ENCODE assay signal across 30 mouse cellular contexts in genomic region chr12:3338931-3339330, GRCm38 (mm10). TPM values are rescaled to one million over a fixed set of nuclear protein-coding genes. Genes with fewer than 3 reads are reported as not detected.
DNase-seq lines count a peak whose midpoint lies in the region; ATAC-seq and TF ChIP-seq lines count a peak whose summit lies in the region.
"Had no signal": no experiment of that assay in that cellular context is flagged by ENCODE, and none has a peak within 500 bp of the region (broad histone marks: within the 10 kb centered on the region; RNA-seq: fewer than 3 reads in every experiment).

No protein-coding gene starts in this region.

- H3K27ac ChIP-seq in bone marrow, adult 2 months (ENCODE audit: control insufficient read depth, insufficient read depth, low read depth, low read length, poor library complexity): peak overlapping the region; percentile 55; the same call in 1 of the 2 replicates
- H3K27ac ChIP-seq: embryonic facial prominence, embryonic 13.5 days; gastrocnemius, adult 2 months; hindbrain, embryonic 10.5 days; hindbrain, embryonic 15.5 days; intestine, embryonic 15.5 days; liver, embryonic 13.5 days; macrophage; midbrain, embryonic 13.5 days had no signal

- 68% methylated on average over 1 of the region's 1 CpGs for WGBS in bone marrow, adult 2 months

- no peak for TF ChIP-seq POLR2A in bone marrow, adult 2 months (IDR thresholded peaks at IDR 0.05; ENCODE audit: borderline replicate concordance, control insufficient read depth, low read depth, low read length)

- no peaks in the 10 kb centered on the region; the same call in 1 of the 2 replicates for H3K4me1 ChIP-seq in bone marrow, adult 2 months (ENCODE audit: control insufficient read depth, insufficient read depth, low read length)
- H3K4me1 ChIP-seq: embryonic facial prominence, embryonic 13.5 days; hindbrain, embryonic 10.5 days; hindbrain, embryonic 15.5 days; intestine, embryonic 15.5 days; liver, embryonic 13.5 days; midbrain, embryonic 13.5 days had no signal

- TF ChIP-seq CTCF in bone marrow, adult 2 months (IDR thresholded peaks at IDR 0.05; ENCODE audit: control insufficient read depth, insufficient read depth, low read length): no peak

- H3K4me3 ChIP-seq in bone marrow, adult 2 months (replicated peaks; ENCODE audit: control insufficient read depth, low read depth, low read length): no peak overlapping the region
- H3K4me3 ChIP-seq: embryonic facial prominence, embryonic 13.5 days; gastrocnemius, adult 2 months; hindbrain, embryonic 10.5 days; hindbrain, embryonic 15.5 days; intestine, embryonic 15.5 days; liver, embryonic 13.5 days; midbrain, embryonic 13.5 days had no signal

- ATAC-seq in neutrophil, adult 5-6 weeks (ENCODE audit: extremely low read depth, insufficient number of reproducible peaks, low FRiP score, poor library complexity, severe bottlenecking): peak; percentile 90
- ATAC-seq: forebrain, embryonic 16.5 days; intestine, embryonic 15.5 days; lung, postnatal 0 days; midbrain, embryonic 13.5 days had no signal

- DNase-seq in A20 (ENCODE audit: low read depth, low spot score): peak; percentile 95
- DNase-seq in CD4-positive, CD25-positive, alpha-beta regulatory T cell, adult 2 months (ENCODE audit: low read depth, low spot score): peak; percentile 75
- no peak for DNase-seq in kidney, postnatal 10 days
- DNase-seq in thymus, postnatal 10 days (ENCODE audit: low spot score in 2 of 2): no peak
- DNase-seq in urinary bladder, postnatal 25 days (ENCODE audit: low spot score): no peak
- DNase-seq: adrenal gland, postnatal 10 days; cerebellum, adult 11-12 months; cerebellum, adult 9-11 months; embryo, embryonic 11 days; gastrocnemius, adult 2 months; heart, postnatal 14 days; kidney, adult 2 months; kidney, postnatal 4 days; layer of hippocampus, postnatal 36 days; left cerebral cortex, postnatal 4 days; liver, embryonic 13.5 days; lung, adult 18-20 months; right cerebral cortex, postnatal 4 days; thymus, adult 2 months; thymus, postnatal 4 days had no signal

RNA-seq across cellular contexts. Expression of gene Kif3c, which starts 26.0 kb away (rescaled TPM):
- polyA plus RNA-seq in bone marrow, adult 2 months (2011; ENCODE audit: insufficient read depth, insufficient read length, low replicate concordance, missing spikeins): 1.0 and 3.0 TPM in 2 replicates
- 7.1 and 10.9 TPM in 2 replicates for total RNA-seq in neutrophil, adult 5-6 weeks (2017)

RNA-seq across cellular contexts. Expression of gene Rab10, which starts 29.2 kb away (rescaled TPM):
- polyA plus RNA-seq in bone marrow, adult 2 months (2011; ENCODE audit: insufficient read depth, insufficient read length, low replicate concordance, missing spikeins): 23.6 and 24.0 TPM in 2 replicates
- total RNA-seq in neutrophil, adult 5-6 weeks (2017): 93.8 and 93.9 TPM in 2 replicates

Comparison
In these comparisons a context has a peak if more than half of its experiments do, and no peak if none do; other contexts are left out.
1. DNase-seq: peak in A20 (single experiment) and CD4-positive, CD25-positive, alpha-beta regulatory T cell, adult 2 months (single experiment); none in kidney, postnatal 10 days (single experiment), thymus, postnatal 10 days (0 of 2) and urinary bladder, postnatal 25 days (single experiment).